Mouse (Mus musculus): ENCODE data around the gene Ube2cbp. TPM values are rescaled to one million over a fixed set of nuclear protein-coding genes. Genes with fewer than 3 reads are reported as not detected.

Gene Ube2cbp
- total RNA-seq, 2 experiments from 2014 or later = 5.7 to 7.3 TPM

DNA sequence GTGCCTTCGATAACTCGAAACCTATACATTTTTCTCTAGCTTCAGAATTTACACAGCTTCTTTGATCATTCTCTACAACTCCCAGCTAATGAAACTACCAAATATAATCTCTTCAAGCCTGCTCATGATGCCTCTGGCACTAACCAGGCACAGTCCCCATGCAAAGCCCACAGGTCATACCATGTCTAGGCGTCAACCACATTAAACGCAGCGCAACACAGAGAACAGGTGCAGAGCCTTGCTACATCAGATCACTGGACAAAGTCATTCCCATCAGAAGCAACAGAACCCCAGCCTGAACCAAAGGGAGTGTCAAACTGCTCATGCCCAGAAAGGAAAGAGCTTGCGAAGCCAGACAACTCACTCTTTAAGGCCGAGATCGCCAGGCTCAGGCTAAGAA lies 28.1 kb downstream of the Ube2cbp start:
- DNase-seq (ENCODE audit: low spot score in 2 of 2) = no peak

DNA sequence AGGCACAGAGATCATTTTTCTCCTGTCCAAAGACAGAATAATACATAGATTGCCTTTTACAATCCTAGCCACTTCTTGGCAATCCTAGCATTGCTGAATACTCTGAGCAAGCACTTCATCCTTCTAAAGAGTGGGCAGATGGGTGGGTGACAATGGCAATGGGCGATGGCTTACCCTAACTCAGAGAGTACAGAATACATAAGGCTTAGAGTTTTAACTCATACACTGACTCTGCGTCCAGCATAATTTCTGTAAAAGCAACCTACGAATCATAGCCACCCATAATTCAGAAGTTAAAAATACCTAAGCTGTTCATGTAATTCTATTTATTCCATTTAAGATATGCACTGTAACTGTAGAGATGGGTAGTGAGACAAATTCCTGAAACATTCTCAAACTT lies 29.2 kb downstream of the Ube2cbp start:
- no peak for DNase-seq (ENCODE audit: low spot score in 2 of 2)

DNA sequence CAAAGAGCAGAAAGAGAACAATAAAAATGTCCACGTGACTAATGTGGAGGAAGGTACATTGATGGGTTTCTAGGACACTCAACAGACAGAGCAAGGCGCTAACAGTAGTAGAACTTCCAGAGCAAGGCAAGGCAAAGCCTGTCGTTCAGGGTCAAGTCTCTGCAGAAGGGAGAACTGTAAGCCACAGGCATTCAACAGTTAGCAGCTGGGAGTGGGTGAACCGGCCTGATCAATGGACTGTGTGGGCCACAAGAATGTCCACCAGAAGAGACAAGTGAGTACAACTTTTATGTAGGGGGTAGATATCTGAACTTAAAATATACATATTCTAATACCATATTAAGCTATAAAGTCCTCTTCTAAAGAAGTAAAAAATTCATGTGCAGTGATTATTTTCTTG lies 41.4 kb downstream of the Ube2cbp start:
- no peak for DNase-seq (ENCODE audit: low spot score in 2 of 2)

DNA sequence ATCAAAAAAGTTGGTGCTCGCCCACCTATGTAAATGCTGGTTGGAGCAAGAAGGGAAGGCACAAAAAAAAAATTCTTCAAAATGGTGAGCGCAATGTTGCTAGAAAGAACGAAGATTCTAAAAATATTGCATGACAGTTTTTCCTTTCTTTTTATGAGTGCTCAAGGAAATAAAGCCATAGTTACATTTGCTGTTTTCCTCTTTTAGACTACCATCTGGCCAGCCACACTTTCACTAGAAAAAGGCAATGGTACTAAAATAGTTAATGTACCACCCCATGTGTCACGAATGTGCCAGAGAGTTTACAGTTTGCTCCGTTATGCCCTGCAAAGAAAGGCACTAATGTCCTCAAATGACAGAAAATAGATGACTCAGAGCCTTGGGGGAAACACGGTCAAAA lies 45.4 kb downstream of the Ube2cbp start:
- DNase-seq (ENCODE audit: low spot score in 2 of 2) = peak; percentile 13 to 21

DNA sequence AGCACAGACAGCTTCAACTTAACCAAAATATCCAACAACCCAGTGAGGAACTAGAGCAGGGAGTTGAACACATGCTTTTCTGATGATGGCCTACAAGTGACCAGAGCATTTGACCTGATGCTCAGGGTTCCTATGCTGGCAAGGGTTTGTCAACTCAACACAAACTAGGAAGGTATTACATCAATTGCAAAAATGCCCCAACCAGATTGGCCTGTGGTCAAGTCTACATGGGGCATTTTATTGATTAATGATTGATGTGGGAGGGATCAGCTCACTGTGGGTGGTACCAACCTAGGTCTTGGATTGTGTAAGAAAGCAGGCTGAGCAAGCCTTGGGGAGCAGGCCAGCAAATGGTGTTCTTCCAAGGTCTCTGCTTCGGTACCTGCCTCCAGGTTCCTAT lies 46.8 kb downstream of the Ube2cbp start:
- no peak for DNase-seq (ENCODE audit: low spot score in 2 of 2)

DNA sequence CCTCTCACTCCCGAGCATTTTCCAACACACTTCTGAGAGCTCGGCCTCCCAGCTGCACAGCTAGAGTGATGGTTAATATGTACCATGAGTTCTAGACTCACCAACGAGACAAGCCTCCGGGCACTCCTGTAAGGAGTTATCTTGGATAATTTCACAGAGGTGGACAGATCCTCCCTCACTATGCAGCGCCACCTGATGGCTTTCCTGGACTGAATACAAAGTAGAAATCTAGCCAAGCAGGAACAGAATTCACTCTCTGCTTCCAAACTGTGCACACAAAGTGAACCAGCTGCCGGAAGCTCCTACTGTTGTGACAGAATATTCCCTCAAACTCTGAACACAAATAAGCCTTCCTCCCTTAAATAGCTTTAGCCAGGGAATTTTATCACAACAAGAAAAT lies 69.0 kb downstream of the Ube2cbp start:
- DNase-seq (ENCODE audit: low spot score in 2 of 2) = no peak

DNA sequence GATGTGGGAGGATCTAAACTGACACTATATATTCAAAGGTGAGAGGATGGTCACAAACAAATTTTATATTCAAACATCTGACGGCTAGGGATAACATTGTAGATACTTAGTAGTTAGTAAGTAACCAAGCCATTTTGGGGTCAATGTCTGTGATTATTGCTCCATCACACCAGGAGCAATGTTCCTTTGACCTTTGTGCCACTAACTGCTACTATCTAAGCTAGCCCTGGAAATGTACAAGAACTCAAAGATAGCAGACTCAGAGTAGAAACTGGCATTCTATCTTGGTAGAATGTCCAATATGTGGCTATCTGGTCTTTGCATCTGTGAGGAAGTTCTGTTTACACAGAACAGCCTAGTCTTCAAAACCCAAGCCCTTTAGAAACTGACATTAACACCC lies 69.7 kb downstream of the Ube2cbp start:
- DNase-seq (ENCODE audit: low spot score in 2 of 2) = no peak

DNA sequence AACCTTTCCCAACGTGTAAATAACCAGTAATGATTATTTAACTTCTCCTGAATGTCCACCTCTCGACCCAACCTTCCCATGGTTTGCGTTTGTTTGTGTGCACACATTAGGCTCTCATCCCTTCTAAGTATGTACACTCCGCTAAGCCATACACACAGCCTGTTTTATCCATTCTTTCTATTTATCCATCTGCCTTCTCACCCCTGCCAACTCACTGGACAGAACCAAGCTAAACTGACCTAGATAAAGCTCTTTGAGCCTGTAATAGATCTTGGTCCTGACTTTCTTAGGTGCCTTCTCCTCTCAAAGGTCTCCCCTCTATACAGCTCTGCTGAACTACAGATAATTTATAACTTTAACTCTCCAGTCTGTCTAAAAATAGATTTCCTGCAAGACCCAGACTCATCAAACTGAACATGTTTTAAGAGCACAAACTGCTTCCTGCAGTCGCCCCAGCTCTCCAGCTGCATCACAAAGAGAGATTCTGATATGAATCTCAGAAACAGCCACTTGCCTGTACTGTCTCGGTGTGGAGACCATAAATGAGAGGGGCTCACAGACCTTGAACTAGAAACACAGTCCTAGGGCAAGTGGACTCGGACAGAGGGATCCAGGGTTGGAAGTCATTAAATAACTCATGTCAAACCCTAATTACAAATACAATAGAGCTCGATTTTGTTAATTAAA lies 71.0 kb downstream of the Ube2cbp start:
- DNase-seq (ENCODE audit: low spot score in 2 of 2) = no peak

DNA sequence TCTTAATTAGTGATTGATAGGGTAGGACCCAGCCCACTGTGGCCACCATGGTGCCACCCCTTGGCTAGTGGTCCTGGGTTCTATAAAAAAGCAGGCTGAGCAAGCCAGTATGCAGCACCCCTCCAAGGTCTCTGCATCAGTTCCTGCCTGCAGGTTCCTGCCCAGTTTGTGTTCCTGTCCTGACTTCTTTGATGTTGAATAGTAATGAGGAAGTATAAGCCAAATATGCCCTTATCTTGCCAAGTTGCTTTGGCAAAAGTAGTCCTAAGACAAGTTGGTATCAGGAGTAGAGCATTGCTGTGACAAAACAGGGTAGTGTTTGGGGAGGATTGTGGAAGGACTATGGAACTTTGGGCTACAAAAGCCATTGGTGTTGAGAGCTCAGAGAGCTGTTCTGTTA lies 73.3 kb downstream of the Ube2cbp start:
- DNase-seq (ENCODE audit: low spot score in 2 of 2) = no peak

DNA sequence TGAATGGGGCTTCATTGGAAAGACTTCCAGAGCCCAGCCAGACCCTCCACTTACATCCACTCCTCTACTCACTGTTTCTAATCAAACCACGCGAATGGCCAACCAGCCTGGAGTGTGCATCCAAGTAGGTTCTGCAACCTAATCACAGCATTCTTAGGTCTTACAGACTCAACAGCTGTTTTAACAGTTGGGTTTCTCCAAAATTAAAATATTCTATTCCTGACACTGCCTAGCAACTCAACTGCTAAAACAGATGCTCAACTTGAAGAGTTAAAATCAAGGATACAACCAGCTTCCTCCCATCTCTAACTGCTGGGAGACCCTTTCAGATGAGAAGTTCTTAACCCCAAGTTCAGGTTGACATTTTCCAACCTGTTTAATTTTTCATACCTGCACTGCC lies 74.0 kb downstream of the Ube2cbp start:
- DNase-seq (ENCODE audit: low spot score in 2 of 2) = no peak

DNA sequence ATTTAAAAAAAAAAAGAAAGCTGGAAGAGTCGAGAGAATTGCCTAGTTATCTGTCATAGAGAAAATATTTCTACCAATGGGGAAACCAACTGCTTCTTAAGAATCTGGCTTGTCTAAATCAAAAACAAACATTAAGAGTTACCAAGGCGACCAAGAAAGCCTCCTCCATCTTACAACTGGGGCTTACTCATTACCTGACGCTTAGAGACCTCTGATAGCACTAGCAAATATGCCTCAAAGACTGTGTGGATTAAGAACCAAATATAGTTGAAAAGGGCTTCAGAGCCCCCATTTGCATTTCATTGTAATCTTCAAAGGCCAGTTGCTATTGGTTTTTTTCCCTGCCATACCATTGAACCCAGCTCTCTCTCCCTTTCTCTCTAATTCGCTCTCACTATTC lies 76.2 kb downstream of the Ube2cbp start:
- no peak for DNase-seq (ENCODE audit: low spot score in 2 of 2)

DNA sequence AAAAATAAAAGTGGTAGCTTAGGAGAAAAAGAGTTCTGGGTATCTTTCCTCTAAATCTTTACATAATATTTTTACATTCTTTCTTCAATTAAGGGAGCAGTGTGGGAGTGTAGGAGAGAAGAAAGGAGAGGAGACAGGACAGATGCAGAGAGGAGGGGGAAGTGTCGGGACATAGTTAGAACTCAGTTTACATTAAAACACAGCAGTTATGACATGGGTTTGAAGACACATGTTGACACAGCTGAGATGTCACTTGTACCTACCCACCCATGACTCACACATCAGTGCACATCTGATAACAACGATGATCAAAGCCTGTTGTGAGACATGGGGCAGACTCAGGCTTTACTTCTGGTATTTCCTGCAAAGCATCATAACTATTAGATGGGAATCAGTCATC lies 87.8 kb downstream of the Ube2cbp start:
- DNase-seq (ENCODE audit: low spot score in 2 of 2) = no peak

DNA sequence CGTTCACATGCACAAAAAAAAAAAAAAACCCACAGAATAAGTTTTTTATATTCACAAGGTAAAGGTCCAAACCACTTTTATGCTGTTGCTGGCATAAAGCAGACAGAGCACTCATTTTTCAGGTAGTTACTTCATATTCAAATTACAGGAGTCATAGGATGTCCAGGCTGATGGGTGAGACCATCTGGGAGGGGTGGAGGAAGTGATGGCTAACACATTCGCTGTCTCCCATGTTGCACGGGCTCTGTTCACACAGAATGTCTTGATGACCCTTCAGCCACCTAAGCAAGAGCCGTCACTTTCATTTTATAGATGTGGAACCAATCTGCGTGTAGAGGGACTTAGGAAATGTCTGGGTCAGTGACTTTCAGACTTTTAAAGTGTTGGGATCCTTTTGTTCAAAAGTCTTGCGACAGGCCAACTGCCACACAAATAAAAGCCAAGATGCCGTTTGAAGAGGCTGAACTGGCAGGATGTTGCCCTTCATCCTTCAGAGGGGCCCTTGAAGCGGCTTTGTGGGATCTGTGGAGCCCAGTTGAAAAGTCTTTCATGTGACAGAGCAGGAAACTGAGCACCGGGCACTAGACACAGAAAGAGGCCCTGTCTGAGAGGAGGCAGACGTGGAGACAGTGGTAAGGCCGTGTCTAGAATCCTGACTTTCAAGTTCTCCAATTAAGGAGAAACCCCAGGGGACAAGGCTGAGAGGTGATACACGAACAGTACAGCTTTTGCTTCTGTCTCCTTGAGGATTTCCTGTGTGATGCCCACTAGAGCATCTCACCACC lies 91.8 kb downstream of the Ube2cbp start:
- DNase-seq (ENCODE audit: low spot score in 2 of 2) = no peak

DNA sequence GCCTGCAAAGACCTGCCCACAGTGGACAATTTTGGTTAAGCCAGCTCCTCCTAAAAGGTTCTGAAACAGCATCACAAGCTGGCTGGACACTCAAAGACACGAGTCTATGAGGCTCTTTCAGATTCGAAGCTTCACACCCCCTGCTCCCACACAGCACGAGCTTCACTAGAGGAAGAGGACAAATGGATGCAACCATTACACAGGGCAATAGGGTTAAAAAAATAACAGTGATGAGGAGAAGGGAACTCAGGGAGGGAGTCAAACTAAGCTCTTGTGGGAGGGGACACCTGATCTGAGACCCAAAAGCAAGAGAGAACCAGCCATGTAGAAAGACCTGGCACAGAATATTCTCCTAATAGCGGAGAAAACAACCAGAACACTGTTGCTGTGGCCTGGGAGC lies 95.5 kb downstream of the Ube2cbp start:
- no peak for DNase-seq (ENCODE audit: low spot score in 2 of 2)

DNA sequence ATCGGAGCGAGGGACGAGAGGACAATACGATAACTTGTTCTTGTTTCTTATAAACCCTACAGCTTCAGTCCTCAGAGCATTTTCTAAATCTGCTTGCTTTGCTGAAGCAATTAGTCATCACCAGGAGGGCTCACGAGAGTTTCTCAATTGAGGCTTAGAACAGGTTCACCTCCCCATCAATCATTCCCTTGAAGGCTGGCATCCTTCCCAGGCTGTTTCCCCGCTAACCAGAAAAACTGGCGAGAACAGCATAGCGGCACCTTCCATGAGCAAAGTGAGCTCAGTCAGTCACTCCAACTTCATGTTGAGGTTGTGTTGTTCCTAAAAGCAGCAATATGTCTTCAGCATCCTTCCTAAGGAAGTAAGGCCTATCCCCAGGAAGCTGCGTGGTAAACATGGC lies 104.2 kb downstream of the Ube2cbp start:
- DNase-seq (ENCODE audit: low spot score in 2 of 2) = no peak

DNA sequence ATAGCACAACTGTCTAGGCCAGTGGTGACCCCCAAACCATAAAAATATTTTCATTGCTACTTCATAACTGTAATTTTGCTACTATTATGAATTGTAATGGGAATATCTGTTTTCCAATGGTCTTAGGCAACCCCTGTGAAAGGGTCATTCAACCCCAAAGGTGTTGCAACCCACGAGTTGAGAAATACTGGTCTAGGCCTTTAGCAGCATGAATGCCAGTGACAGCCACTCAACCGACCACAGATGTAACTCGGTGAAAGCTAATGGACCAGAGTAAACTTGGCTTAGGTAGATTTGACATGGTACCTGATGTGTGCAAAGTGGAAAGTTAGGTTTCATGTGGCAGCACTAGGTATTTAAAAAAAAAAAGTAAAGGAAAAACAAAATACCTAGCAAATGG lies 108.9 kb downstream of the Ube2cbp start:
- no peak for DNase-seq (ENCODE audit: low spot score in 2 of 2)

DNA sequence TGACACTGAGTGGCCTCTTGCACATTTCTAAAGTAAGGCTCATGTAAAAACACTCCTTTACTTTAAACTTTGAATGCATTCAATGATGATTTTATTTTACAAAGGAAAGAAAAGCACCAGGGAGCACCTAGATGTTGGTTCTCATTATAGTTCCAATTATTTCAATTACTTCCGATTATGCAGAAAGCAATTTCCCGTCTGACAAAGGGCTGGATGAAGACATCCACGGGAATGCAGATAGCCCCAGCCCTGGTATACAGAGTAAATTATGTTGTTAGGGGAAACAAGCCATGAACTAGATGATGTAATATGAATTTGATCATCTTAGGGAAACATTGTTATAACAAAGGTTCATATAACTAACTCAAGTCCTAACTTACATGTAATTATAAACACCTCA lies 113.3 kb downstream of the Ube2cbp start:
- no peak for DNase-seq (ENCODE audit: low spot score in 2 of 2)

DNA sequence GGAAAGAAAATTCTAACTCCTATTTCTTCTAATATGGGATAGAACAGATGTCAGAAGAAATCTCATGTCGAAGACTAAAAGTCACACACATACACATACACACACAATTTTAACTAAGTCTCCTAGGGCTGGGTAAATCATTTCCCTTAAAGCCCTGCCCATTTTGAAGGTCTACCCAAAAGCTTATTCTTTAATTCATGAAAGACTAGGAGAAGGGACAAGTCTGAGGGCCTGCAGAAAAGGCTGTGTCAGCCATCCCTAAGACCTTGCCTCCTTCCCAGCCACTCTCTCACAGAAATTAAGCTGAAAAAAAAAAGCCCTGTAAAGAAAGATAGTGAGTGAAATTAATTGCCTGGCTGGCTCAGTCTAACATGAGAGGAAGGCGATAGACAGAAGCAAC lies 128.0 kb downstream of the Ube2cbp start:
- no peak for DNase-seq (ENCODE audit: low spot score in 2 of 2)

DNA sequence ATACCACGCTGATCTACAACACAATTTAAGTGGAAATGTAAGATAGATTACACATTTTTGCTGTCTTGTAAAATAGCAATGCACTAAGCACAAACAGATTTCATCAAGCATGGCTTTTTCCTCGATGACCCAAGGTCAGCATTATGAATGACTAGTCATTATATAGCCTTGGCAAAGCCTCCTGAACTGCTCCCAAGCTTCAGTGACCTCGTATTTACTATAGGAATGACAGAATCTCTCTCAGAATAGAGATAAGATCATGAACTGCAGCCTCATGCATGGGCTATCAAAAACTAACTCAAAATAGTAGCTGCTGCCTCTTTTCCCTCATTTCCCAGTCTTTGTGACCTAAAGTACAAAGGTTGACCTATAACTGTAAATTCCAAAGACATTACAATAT lies 128.4 kb downstream of the Ube2cbp start:
- DNase-seq (ENCODE audit: low spot score in 2 of 2) = no peak

DNA sequence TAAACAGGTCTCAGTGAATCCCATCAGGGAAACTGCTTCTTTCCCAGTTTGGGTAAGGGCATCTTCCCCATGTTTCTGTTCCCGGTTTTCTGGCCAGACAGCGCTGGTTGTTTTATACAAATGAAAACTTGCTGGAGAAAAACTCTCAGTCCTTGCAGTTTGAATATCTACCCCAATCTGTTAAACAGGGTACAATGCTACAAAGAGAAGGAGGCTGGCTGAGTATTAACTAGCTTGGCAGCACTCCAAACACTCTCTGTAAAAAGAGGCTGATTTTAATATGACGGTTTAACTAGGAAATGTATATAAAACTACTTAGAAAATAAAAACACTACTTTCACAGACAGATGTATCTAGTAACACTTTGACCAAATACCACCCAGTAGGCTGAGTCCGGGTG lies 129.2 kb downstream of the Ube2cbp start:
- DNase-seq (ENCODE audit: low spot score in 2 of 2) = no peak

DNA sequence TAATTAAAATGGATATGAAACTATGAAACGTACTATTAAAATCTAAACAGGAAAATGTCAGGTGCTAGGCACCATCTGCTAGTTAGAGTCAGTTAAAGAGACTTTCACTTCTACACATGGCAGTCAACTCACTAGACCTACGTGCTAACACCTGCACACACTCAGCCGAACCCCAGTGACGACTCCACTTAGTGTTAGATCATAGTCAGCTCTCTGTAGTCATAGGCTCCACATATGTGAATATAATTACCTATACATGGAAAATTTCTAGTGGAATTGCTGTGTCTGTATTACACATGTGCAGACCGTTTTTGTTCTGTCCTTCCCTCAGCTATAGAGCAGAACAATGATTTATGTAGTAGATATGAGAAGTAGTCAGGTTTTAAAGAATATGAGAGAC lies 130.4 kb downstream of the Ube2cbp start:
- DNase-seq (ENCODE audit: low spot score in 2 of 2) = no peak

DNA sequence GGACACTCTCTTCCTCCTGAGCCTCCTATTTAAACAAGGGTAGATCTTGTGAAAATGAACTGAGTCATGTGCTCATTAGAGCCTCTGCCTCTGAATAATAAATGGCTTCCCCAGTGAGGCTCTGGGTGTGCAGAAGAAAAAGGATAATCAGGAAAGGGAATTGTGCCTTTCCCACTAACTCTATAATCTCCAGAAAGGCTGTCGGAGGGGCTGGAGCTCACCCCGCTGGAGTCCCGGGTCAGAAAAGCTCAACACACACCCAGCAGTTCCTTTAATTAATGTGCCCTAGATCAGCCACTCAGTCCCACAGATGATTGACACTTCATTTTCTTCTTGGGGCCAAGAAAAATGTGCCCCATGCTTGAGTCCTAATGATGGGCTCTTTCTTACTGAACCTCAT lies 134.2 kb downstream of the Ube2cbp start:
- DNase-seq (ENCODE audit: low spot score in 2 of 2) = no peak

DNA sequence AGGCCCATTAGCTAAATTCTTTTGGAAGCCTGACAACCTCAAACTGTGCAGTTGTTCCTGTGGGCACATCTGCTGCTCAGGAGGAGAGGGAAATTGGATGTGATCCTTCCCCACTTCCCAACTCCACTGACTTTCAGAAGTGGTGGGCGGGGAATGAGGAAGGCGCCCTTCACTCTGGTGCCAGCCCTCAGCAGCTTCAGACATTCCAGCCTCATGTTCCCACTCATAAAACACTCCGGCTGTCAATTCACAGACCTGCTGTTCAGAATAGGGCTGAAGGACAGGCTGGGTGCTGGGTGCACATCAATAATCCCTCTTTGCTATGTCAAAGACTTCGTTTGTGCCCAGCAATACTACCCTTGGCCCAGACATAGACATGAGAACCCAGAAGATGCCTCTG lies 136.5 kb downstream of the Ube2cbp start:
- no peak for DNase-seq (ENCODE audit: low spot score in 2 of 2)

All from left cerebral cortex, adult 18-20 months (tissue).